Mouse (Mus musculus) myocyte (in vitro differentiated cells): ENCODE data around the gene Anapc5.

Experiments
- CEBPB ChIP-seq: IDR thresholded peaks from 2 replicates; pipeline ENCODE4 v1.6.1; 2011; ENCODE audit warnings: mild to moderate bottlenecking, moderate library complexity; ENCODE audit not compliant: poor library complexity, insufficient read depth, severe bottlenecking
- E2F4 ChIP-seq: IDR thresholded peaks from one replicate; pipeline ENCODE4 v1.6.1; 2011; ENCODE audit warnings: mild to moderate bottlenecking, control low read depth, moderate library complexity; ENCODE audit not compliant: insufficient read depth
- MAX ChIP-seq: IDR thresholded peaks from one replicate; pipeline ENCODE4 v1.6.1; 2011; ENCODE audit warnings: low read depth, mild to moderate bottlenecking, control low read depth
- MYOG ChIP-seq, 3 experiments: IDR thresholded peaks; one replicate each; pipeline ENCODE4 v1.6.1; 2011; ENCODE audit warnings: control low read depth in 2 of 3, low read depth in 2 of 3, mild to moderate bottlenecking in 2 of 3; ENCODE audit not compliant: insufficient read length in 2 of 3, control insufficient read depth in 1 of 3, insufficient read depth in 1 of 3
- POLR2A ChIP-seq: IDR thresholded peaks from one replicate; pipeline ENCODE4 v1.6.1; 2011; ENCODE audit warnings: low read depth, mild to moderate bottlenecking, control low read depth, moderate library complexity; ENCODE audit not compliant: insufficient read length
- REST ChIP-seq: IDR thresholded peaks from one replicate; pipeline ENCODE4 v1.6.1; 2011; ENCODE audit warnings: mild to moderate bottlenecking, control low read depth, moderate library complexity; ENCODE audit not compliant: insufficient read depth, insufficient read length
- SRF ChIP-seq: IDR thresholded peaks from one replicate; pipeline ENCODE4 v1.6.1; 2011; ENCODE audit warnings: low read depth; ENCODE audit not compliant: control insufficient read depth, insufficient read length
- TCF12 ChIP-seq: IDR thresholded peaks from one replicate; pipeline ENCODE4 v1.6.1; 2011; ENCODE audit warnings: mild to moderate bottlenecking, control low read depth; ENCODE audit not compliant: poor library complexity, insufficient read depth, severe bottlenecking
- USF1 ChIP-seq: IDR thresholded peaks from one replicate; pipeline ENCODE4 v1.6.1; 2011; ENCODE audit warnings: low read depth, mild to moderate bottlenecking, control low read depth, moderate library complexity

- TF ChIP-seq POLR2A = no peak
- no peak for TF ChIP-seq MYOG (IDR thresholded peaks at IDR 0.05; ENCODE audit: control insufficient read depth in 1 of 3, insufficient read depth in 1 of 3, insufficient read length in 2 of 3, low read depth in 2 of 3)
- no peak for TF ChIP-seq USF1
- TF ChIP-seq E2F4 = no peak
- no peak for TF ChIP-seq TCF12
- TF ChIP-seq MAX = no peak
- TF ChIP-seq REST = no peak
- TF ChIP-seq CEBPB = no peak
- TF ChIP-seq SRF = no peak
These were observed 46.2 kb downstream of the Anapc5 start for GRCm38 (mm10) chr5:122774743-122775611.
